Mouse (Mus musculus) thymus, adult 2 months (tissue): Measurements from ENCODE around the gene Slc16a10. TPM values are rescaled to one million over a fixed set of nuclear protein-coding genes. Genes with fewer than 3 reads are reported as not detected.

ENCODE experiments used
- DNase-seq: peaks from one replicate; pipeline ENCODE4 v3.0.0; 2021
- H3K27ac ChIP-seq: fragments of 200-500 bp; 2 replicates; pipeline ENCODE4 v1.5.1; 2012; ENCODE audit warnings: low read length, control low read depth; ENCODE audit not compliant: control insufficient read depth, insufficient read depth
- H3K27me3 ChIP-seq: fragments of 200-500 bp; 2 replicates; pipeline ENCODE4 v1.6.1; 2012; ENCODE audit warnings: mild to moderate bottlenecking, low read length, moderate library complexity, mixed read lengths; ENCODE audit not compliant: control insufficient read depth, insufficient read depth
- H3K36me3 ChIP-seq: fragments of 200-500 bp; 2 replicates; pipeline ENCODE4 v1.6.1; 2012; ENCODE audit warnings: mild to moderate bottlenecking, low read length, moderate library complexity; ENCODE audit not compliant: control insufficient read depth, insufficient read depth
- H3K4me1 ChIP-seq: fragments of 200-500 bp; replicated peaks from 2 replicates; pipeline ENCODE4 v1.6.1; 2012; ENCODE audit warnings: low read length; ENCODE audit not compliant: control insufficient read depth, insufficient read depth
- H3K4me3 ChIP-seq: fragments of 200-500 bp; 2 replicates; pipeline ENCODE4 v1.5.1; 2012; ENCODE audit warnings: mild to moderate bottlenecking, low read length, control low read depth, moderate library complexity; ENCODE audit not compliant: control insufficient read depth, insufficient read depth
- CTCF ChIP-seq: fragments of 200-500 bp; IDR thresholded peaks from 2 replicates; pipeline ENCODE4 v1.5.1; 2012; ENCODE audit warnings: mild to moderate bottlenecking, control low read depth, low read length, moderate library complexity, borderline replicate concordance; ENCODE audit not compliant: control insufficient read depth, poor library complexity, insufficient read depth; ENCODE audit errors: extremely low read depth
- POLR2A ChIP-seq: fragments of 200-500 bp; IDR thresholded peaks from 2 replicates; pipeline ENCODE4 v1.6.1; 2012; ENCODE audit warnings: mild to moderate bottlenecking, low read length, control low read depth, moderate library complexity; ENCODE audit not compliant: control insufficient read depth, poor library complexity, insufficient read depth; ENCODE audit errors: extremely low read depth
- WGBS: fragments of 180-500 bp; shearing (Covaris S2); methylation state at CpG from one replicate; pipeline ENCODE4 v1.1.7; 2018; 5-methylcytosine and 5-hydroxymethylcytosine counted together
- polyA plus RNA-seq: library from polyadenylated mRNA; depleted of rRNA; stranded (reverse); fragments of >200 nt; gene quantifications from 2 replicates; pipeline ENCODE4 v1.2.3, GENCODE M21; 2012

The Slc16a10 gene
- polyA plus RNA-seq, 1 experiment = 45.4 TPM

- 93% methylated on average over 2 of the region's 2 CpGs for WGBS
- peaks cover 12% of the 10 kb centered on the region for H3K4me1 ChIP-seq
- no peak for TF ChIP-seq CTCF
Measured at GRCm38 (mm10) chr10:40091455-40091854, 50.6 kb downstream of the Slc16a10 start.

GRCm38 (mm10) chr10:40090504-40091428 is 51.3 kb downstream of the Slc16a10 start:
- 77% methylated on average over 11 of the region's 11 CpGs for WGBS
- TF ChIP-seq POLR2A (no peak), CTCF (no peak)
- H3K27ac ChIP-seq = no peak overlapping the region
- no peak for DNase-seq
- H3K4me3 ChIP-seq = no peak overlapping the region
- no peaks in the 10 kb centered on the region for H3K36me3 ChIP-seq
- no peaks in the 10 kb centered on the region for H3K27me3 ChIP-seq
- peaks cover 12% of the 10 kb centered on the region for H3K4me1 ChIP-seq

More at GRCm38 (mm10) chr10:40091455-40091854, 50.6 kb downstream of the Slc16a10 start:
- Histone ChIP-seq H3K36me3 (no peaks in the 10 kb centered on the region), H3K4me3 (no peak overlapping the region), H3K27me3 (no peaks in the 10 kb centered on the region), H3K27ac (no peak overlapping the region)
- DNase-seq = no peak

GRCm38 (mm10) chr10:40084332-40085093 is 57.5 kb downstream of the Slc16a10 start:
- Histone ChIP-seq H3K36me3 (no peaks in the 10 kb centered on the region), H3K4me1 (peaks cover 7% of the 10 kb centered on the region), H3K4me3 (no peak overlapping the region), H3K27me3 (no peaks in the 10 kb centered on the region), H3K27ac (no peak overlapping the region)
- DNase-seq = peak; percentile 27
- TF ChIP-seq POLR2A (no peak), CTCF (no peak)
- WGBS = 88% methylated on average over 12 of the region's 12 CpGs

- WGBS = 52% methylated on average over 4 of the region's 4 CpGs
- TF ChIP-seq CTCF (no peak), POLR2A (no peak)
- H3K4me1 ChIP-seq = peaks cover 4% of the 10 kb centered on the region
- H3K4me3 ChIP-seq = no peak overlapping the region
- DNase-seq = no peak
- H3K36me3 ChIP-seq = no peaks in the 10 kb centered on the region
- no peaks in the 10 kb centered on the region for H3K27me3 ChIP-seq
- no peak overlapping the region for H3K27ac ChIP-seq
Measured at GRCm38 (mm10) chr10:40083556-40083955, 58.5 kb downstream of the Slc16a10 start.

GRCm38 (mm10) chr10:40082668-40083067 is 59.4 kb downstream of the Slc16a10 start:
- Histone ChIP-seq H3K27me3 (no peaks in the 10 kb centered on the region), H3K4me1 (peaks cover 4% of the 10 kb centered on the region), H3K27ac (no peak overlapping the region), H3K4me3 (no peak overlapping the region), H3K36me3 (no peaks in the 10 kb centered on the region)
- no peak for DNase-seq
- TF ChIP-seq CTCF (no peak), POLR2A (no peak)
- WGBS = 97% methylated on average over 7 of the region's 7 CpGs

- H3K27ac ChIP-seq = no peak overlapping the region
- no peak overlapping the region for H3K4me3 ChIP-seq
- no peak for DNase-seq
- WGBS = 92% methylated on average over 10 of the region's 10 CpGs
- peaks cover 4% of the 10 kb centered on the region for H3K4me1 ChIP-seq
- H3K36me3 ChIP-seq = peaks cover 8% of the 10 kb centered on the region; the same call in 1 of the 2 replicates
- H3K27me3 ChIP-seq = no peaks in the 10 kb centered on the region
- TF ChIP-seq CTCF (no peak), POLR2A (no peak)
Measured at GRCm38 (mm10) chr10:40080533-40080932, 61.5 kb downstream of the Slc16a10 start.
